Mouse (Mus musculus): ENCODE measurements around the gene Erich2. TPM values are rescaled to one million over a fixed set of nuclear protein-coding genes. Genes with fewer than 3 reads are reported as not detected.

The Erich2 gene
- total RNA-seq, 2 experiments from 2014 or later = 1.1 to 2.0 TPM

GRCm38 (mm10) chr2:70562011-70562491 is 53.4 kb downstream of the Erich2 start:
- peak; percentile 42 to 63 for DNase-seq (ENCODE audit: low spot score in 2 of 2)

- DNase-seq (ENCODE audit: low spot score in 2 of 2) = peak in 1 of 2 experiments; percentile 38
Measured at GRCm38 (mm10) chr2:70562611-70562980, 54.0 kb downstream of the Erich2 start.

GRCm38 (mm10) chr2:70562981-70563671 is 54.5 kb downstream of the Erich2 start:
- DNase-seq (ENCODE audit: low spot score in 2 of 2) = peak; percentile 37 to 48

DNA sequence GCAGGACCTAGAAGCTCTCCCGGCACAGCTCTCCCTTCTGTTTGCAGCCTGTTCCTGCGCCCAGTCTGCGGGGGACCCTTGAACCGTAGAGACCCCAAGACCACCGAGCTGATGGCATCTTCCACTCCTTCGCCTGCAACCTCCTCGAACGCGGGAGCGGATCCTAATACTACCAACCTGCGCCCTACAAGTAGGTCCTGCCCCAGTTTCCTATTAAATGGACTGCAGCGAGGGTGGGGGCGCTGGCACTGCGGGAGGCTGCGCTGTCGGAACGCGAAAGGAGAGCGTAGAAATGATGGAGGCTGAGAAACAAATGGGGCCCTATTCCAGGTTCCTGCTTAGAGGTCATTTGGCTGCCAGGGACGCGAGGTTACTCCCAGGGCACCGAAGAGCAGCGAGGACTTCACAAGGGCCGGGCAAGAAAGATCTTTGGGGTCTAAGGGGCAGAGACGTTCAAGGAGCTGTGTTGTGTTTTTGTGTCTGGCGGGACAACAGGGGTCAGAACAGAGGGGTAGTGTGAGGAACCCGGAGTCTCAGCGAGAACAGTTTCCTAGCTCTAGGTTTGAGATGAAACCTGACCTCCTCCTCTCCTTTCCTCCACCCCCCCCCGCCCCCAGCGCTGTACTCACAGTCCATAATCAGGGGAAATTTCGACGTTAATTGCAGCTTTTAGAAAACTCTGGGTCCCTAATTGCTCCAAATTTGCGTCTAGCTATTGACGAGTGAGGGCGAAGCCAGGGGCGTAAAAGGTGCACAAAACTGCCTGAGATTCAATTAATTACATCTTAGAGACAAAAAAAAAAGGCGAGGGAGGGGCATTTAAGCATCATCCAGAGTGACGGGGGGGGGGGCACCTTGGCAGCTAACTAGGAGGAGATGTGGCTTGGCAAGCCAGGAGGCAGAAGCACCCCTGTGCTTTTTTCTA is 55.4 kb downstream of the Erich2 start:
- DNase-seq (ENCODE audit: low spot score in 2 of 2) = peak in 1 of 2 experiments; percentile 52

- no peak for DNase-seq (ENCODE audit: low spot score in 2 of 2)
Measured at GRCm38 (mm10) chr2:70564646-70565315, 56.2 kb downstream of the Erich2 start.

- DNase-seq (ENCODE audit: low spot score in 2 of 2) = no peak
Measured at GRCm38 (mm10) chr2:70565651-70566602, 57.3 kb downstream of the Erich2 start.

DNA sequence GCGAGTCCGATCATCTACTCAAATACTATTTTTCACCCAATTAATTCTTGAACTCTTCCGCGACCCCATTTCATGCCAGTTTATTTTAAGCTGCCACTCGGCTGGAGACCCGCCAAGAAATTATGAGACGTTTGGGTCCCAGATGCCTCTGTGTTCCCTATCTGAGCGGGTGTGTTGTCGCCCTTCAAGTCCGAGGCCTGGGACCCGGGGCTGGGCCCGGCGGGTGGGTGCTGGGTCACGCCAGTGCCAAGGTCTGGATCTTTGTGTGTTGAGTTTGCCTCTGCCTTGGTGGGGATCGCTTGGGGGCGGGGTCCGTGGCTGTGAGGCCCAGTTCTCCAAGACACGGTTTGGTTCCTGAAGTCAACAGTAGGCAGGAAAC is 58.0 kb downstream of the Erich2 start:
- DNase-seq (ENCODE audit: low spot score in 2 of 2) = no peak

DNA sequence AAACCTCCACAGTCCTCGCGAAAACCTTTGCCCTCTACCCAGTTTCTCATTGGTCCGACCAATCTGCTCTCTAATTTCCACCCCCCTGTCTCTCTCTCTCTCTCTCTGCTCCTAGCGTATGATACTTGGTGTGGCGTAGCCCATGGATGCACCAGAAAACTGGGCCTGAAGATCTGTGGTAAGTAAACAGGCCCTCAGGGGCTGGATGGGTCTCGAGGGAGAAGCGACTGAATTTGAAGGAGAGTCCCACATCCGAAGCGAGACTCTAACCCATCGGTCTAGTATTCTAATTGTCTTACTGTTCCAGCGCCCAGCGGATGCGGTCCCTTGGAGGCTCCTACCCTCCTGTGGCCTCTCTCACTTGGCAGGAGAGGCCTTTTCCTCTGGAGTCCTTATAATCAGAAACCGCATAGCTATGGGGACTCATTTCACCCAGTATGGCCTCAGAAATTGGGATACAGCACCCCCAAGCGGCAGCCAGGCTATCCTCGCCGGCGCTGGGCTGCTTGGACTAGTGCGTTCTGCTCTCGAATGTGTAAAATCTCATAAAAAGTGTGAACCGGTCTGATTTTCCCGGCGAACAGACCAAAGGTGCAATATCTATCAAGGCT is 58.6 kb downstream of the Erich2 start:
- DNase-seq (ENCODE audit: low spot score in 2 of 2) = peak; percentile 77 to 84

GRCm38 (mm10) chr2:70567682-70568077 is 59.1 kb downstream of the Erich2 start:
- no peak for DNase-seq (ENCODE audit: low spot score in 2 of 2)

- peak in 1 of 2 experiments; percentile 37 for DNase-seq (ENCODE audit: low spot score in 2 of 2)
Measured at GRCm38 (mm10) chr2:70568198-70568941, 59.8 kb downstream of the Erich2 start.

DNA sequence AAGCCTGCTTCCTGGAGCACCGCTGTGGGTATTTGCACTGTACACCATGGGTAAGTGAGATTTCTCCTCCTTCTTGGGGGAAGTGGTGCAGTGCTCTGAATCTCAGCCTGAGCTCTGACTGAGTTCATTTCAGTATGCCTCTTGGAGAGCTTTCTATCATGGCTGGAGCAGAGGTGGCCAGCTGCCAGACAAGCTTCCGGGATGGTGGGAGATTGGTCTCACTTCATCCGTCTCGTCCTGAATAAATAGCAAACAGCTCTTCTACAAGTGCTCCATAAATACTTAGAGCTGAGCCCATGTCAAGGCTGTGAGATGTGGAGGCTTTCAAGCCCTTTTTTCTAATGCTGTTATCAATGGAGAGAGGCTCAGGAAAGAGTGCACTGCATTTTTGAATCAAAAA is 63.1 kb downstream of the Erich2 start:
- no peak for DNase-seq (ENCODE audit: low spot score in 2 of 2)

- DNase-seq (ENCODE audit: low spot score in 2 of 2) = no peak
Measured at GRCm38 (mm10) chr2:70572251-70572650, 63.6 kb downstream of the Erich2 start.

- no peak for DNase-seq (ENCODE audit: low spot score in 2 of 2)
Measured at GRCm38 (mm10) chr2:70573544-70574210, 65.1 kb downstream of the Erich2 start.

- no peak for DNase-seq (ENCODE audit: low spot score in 2 of 2)
Measured at GRCm38 (mm10) chr2:70588200-70588599, 79.6 kb downstream of the Erich2 start.

Other genes with a start within 250 kb of the Erich2 start
- 1 to 10 TPM in 1 of 2 experiments, under 1 TPM in 1; 0.98 to 1.3 TPM for gene Sp5, start 33.9 kb upstream of the Erich2 start, total RNA-seq (2021)
- gene Gad1, start 44.3 kb downstream of the Erich2 start, total RNA-seq (2021) = 100 to 1,000 TPM; 188 to 209 TPM
- gene Gorasp2, start 152.8 kb downstream of the Erich2 start, total RNA-seq (2021) = 100 to 1,000 TPM; 104 to 106 TPM
- gene Gm26558, start 153.3 kb downstream of the Erich2 start, total RNA-seq (2021) = under 1 TPM; 0.80 to 0.87 TPM